Mouse (Mus musculus) embryonic stem cell, embryonic (primary cell): ENCODE measurements around the gene Nup160.

Source experiments
- CTCF ChIA-PET, 4 experiments: fragments of 300-600 bp in 2 of 4; fragments of 350-600 bp in 2 of 4; sonication (Branson Sonifier 250); formaldehyde crosslinking; loops; one replicate each; lab custom pipeline; 2022; ENCODE audit warnings: inconsistent platforms in 2 of 4; lab: Charles Lee
- POLR2A ChIA-PET, 4 experiments: fragments of 300-600 bp in 2 of 4; fragments of 350-600 bp in 2 of 4; sonication (Branson Sonifier 250); formaldehyde crosslinking; loops; one replicate each; lab custom pipeline; 2022; ENCODE audit warnings: antibody characterized with exemption in 4 of 4, inconsistent platforms in 1 of 4; lab: Charles Lee

Nup160 gene

DNA sequence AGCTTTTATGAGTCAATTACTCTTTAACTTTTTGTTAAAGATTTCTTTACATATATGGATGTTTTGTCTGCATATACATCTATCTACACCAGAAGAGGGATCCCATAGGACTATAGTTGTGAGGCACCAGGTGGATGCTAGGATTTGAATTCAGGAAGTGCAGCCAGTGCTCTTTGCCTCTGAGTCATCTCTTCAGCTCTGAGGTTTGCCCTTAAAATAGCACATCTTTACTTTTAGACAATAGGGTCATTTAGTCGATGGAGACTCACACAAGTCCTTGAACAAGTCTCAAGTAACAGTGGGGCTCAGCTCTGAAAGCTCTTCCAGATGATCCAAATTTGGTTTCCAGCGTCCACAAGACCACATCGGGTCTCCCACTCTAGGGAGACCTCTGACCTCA, 104.3 kb downstream of the Nup160 start:
- CTCF ChIA-PET = no interaction called here
- POLR2A ChIA-PET = interaction anchor here in 2 of 4 experiments (0.7 to 2.2 kb wide), 12 partner anchors 13 to 127 kb away, joined by 3 to 6 read pairs (median 3); no protein-coding TSS in a partner anchor

DNA sequence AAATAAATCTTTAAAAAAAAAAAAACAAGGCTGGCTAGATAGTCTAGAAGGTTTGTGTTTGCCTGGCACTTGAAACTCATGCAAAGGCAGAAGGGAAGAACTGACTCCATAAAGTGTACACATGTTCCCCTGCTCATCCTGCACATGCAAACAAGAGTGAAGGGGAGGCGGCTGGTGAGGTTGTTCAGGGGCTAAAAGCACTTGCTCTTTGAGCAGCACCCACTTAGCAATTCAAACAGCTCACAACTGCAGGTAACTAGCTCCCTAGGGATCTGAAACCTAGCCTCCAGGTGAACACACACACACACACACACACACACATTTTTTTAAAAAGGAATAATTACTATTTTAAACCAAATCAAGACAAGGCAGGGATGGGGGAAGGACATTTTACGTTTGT, 104.9 kb downstream of the Nup160 start:
- POLR2A ChIA-PET = interaction anchor here in 3 of 4 experiments (0.7 to 3.2 kb wide), 15 partner anchors 8 to 236 kb away, joined by 3 to 11 read pairs (median 3); partner anchors contain the start of gene Fnbp4 (in 2 of the 3)
- CTCF ChIA-PET = no interaction called here

DNA sequence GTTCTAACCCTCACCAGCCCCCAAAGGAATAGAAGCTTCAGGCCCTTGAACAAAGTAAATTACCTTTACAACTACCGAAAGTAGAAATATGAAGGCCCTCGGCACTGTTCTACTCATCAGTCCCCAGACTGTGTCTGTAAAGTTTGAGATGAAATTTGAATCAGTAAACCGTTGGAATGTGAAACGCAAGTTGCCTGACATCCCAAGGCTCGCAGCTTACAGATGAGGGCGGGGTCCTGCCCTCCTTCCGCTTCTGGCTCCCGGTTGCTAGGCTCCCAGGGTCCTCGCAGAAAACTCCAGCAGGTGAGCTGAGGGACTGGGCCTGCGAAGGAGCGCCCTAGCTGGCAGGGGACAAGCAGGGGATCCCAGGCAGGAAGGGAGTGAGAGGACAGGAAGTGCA, 105.4 kb downstream of the Nup160 start, which contains the start of gene Agbl2:
Gene Agbl2 (plus strand): TSS at position 270 of the 400 bp plus-strand sequence.
- CTCF ChIA-PET = interaction anchor here in 2 of 4 experiments (0.5 to 0.6 kb wide), 2 partner anchors 9 to 39 kb away, joined by 4 read pairs; no protein-coding TSS in a partner anchor

DNA sequence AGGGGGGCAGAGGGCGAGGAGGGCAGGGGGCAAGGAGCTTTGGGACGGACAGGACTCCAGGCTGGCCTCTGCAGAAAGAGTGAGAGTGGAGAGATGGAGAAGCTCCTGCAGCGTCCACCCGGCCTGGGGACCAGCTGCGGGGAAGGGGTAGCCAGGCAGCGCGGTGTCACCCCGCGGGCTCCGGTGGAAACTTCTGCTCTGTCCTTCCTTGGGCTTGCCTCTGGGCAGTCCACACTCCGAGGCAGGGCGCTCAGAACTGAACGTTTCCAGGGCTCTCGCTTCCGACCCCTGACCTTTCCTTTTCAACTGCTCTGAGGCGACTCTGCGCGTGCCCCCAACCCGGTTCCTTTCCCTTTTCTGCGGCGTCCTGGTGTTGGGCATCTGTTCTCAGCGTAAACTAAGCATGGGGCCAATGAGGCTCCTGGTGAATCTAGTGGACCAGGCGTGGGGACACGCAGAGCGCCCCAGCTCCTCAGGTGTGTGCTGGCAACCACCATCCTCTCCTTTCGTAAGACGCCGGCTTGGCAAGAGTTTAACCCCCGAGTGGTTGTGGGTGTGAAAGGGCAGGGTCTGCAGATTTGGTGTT, 106.0 kb downstream of the Nup160 start:
- ChIA-PET POLR2A (interaction anchor here in 3 of 4 experiments (0.7 to 3.2 kb wide), 13 partner anchors 8 to 881 kb away, joined by 3 to 11 read pairs (median 3); partner anchors contain the start of gene Fnbp4 (in 2 of the 3)), CTCF (interaction anchor here in 2 of 4 experiments (0.5 to 0.6 kb wide), 2 partner anchors 8 to 38 kb away, joined by 4 read pairs; no protein-coding TSS in a partner anchor)

More for the DNA sequence above, 105.4 kb downstream of the Nup160 start, which contains the start of gene Agbl2:
- POLR2A ChIA-PET = interaction anchor here in 3 of 4 experiments (0.7 to 3.2 kb wide), 15 partner anchors 8 to 881 kb away, joined by 3 to 11 read pairs (median 3); partner anchors contain the start of gene Fnbp4 (in 2 of the 3)
